Mouse (Mus musculus): ENCODE results near the gene Vkorc1l1.
A peak's percentile ranks its signal among the peaks of the same experiment; 100 is the strongest.
"Not testable (repeated sequence)": the region's sequence is repeated elsewhere in the genome, so short reads cannot be mapped to it uniquely, and the experiment has no call there.

Gene Vkorc1l1

GRCm38 (mm10) chr5:129941495-129942045 lies at the start of gene Vkorc1l1:
Vkorc1l1 (plus strand) TSS chr5:129941970.
- DNase-seq (ENCODE audit: low read depth, low spot score) = peak; percentile 100

GRCm38 (mm10) chr5:129895198-129896088 lies 46.3 kb upstream of the Vkorc1l1 start, which contains the start of gene Zbed5:
Zbed5 (plus strand) TSS chr5:129895723.
- peak; percentile 90 for DNase-seq (ENCODE audit: low read depth, low spot score)

GRCm38 (mm10) chr5:129898449-129898848 lies 43.3 kb upstream of the Vkorc1l1 start, which contains the start of gene Phkg1:
Phkg1 (minus strand) TSS chr5:129898549.
- DNase-seq (ENCODE audit: low read depth, low spot score) = no peak

DNA sequence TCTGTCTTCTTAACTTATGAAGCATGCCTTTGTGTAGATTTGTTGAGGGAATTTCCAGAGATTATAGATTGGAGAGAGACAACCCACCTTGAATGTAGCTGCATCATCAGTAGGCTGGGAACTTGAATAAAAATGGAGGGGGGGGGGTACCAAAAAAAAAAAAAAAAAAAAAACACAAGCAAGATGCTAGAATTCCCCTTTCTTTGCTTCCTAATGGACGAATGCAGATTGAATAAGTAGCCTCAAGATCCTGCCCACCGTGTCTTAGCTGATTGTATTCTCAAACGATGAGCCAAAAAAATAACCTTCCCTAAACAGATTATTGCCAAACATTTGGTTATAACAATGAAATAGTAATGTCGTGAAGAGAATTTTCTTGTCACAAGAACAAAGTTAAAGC lies 34.0 kb upstream of the Vkorc1l1 start:
- DNase-seq (ENCODE audit: low read depth, low spot score) = no peak

- DNase-seq (ENCODE audit: low read depth, low spot score) = peak; percentile 63
Observed at GRCm38 (mm10) chr5:129908242-129908965, 33.4 kb upstream of the Vkorc1l1 start, which contains the start of gene Nupr1l. Nupr1l (plus strand) TSS chr5:129908540.

GRCm38 (mm10) chr5:129909147-129909546 lies 32.6 kb upstream of the Vkorc1l1 start:
- no peak for DNase-seq (ENCODE audit: low read depth, low spot score)

DNA sequence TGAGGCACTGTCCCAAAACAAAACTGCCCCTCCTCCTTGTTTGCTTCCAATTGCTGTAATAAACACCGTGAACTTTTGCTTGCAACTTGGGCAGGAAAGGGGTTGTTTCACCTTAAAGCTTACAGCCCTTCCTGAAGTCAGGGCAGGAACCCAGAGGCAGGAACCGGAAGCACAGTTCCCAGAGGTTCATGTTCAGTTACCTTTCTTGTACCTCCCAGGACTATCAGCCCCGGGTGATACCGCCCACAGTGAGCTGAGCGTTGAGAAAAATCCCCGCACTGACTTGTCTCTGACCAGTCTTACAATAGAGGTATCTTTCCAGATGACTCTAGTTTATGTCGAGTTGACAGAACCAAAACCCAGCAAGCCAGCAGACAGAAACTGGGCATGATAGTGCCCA lies 32.2 kb upstream of the Vkorc1l1 start:
- DNase-seq (ENCODE audit: low read depth, low spot score) = no peak

DNA sequence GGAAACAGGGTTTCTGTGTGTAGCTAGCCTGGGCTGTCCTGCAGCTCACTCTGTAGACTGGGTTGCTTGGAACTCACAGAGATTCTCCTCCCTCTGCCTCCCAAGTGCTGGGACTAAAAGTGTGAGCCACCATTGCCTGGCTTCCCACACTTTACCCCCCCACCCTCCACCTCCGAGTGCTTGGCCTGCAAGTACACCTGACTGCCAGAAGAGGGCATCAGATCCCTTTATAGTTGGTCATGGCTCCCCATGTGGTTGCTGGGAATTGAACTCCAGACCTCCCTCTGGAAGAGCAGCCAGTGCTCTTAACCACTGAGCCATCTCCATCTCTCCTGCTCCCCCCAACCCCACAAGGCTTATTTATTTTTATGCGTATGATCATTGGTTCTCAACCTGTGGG lies 27.7 kb upstream of the Vkorc1l1 start:
- peak; percentile 18 for DNase-seq (ENCODE audit: low read depth, low spot score)

DNA sequence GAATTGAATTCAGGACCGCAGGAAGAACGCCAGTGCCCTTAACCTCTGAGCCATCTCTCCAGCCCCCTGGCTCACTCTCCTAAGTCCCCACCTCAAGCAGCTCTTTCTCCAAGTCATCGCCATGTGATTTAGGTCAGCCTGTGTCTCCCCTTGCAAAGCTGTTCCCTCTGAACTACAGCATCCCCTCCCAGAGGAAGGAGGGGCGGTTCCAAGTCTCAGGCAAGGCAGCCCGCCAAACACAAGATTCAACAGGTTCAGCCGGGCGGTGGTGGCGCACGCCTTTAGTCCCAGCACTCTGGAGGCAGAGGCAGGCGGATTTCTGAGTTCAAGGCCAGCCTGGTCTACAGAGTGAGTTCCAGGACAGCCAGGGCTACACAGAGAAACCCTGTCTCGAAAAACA lies 26.3 kb upstream of the Vkorc1l1 start:
- DNase-seq (ENCODE audit: low read depth, low spot score) = not testable (repeated sequence)

GRCm38 (mm10) chr5:129918065-129918651 lies 23.6 kb upstream of the Vkorc1l1 start:
- DNase-seq (ENCODE audit: low read depth, low spot score) = no peak

- no peak for DNase-seq (ENCODE audit: low read depth, low spot score)
Observed at GRCm38 (mm10) chr5:129918752-129919151, 23.0 kb upstream of the Vkorc1l1 start.

DNA sequence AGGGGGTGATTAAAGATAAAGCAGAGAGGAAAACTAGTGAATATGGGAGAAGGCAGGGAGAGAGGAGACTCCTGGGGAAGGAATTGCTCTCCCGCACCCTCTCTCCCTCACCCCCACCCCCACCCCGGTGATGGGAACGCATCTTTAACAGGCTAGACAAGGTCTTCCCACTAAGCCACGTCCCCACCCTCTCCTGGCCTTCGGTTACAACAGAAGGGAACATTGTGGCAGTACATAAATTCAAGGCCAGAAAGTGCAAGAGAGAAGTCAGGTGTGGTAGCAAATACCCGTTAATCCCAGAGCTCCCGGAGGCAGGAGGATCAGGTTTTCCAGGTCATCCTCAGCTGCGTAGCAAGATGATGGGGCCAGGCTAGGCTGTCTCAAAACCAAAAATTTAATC lies 22.4 kb upstream of the Vkorc1l1 start:
- no peak for DNase-seq (ENCODE audit: low read depth, low spot score)

GRCm38 (mm10) chr5:129921972-129922371 lies 19.8 kb upstream of the Vkorc1l1 start:
- no peak for DNase-seq (ENCODE audit: low read depth, low spot score)

GRCm38 (mm10) chr5:129924820-129925452 lies 16.8 kb upstream of the Vkorc1l1 start:
- no peak for DNase-seq (ENCODE audit: low read depth, low spot score)

DNA sequence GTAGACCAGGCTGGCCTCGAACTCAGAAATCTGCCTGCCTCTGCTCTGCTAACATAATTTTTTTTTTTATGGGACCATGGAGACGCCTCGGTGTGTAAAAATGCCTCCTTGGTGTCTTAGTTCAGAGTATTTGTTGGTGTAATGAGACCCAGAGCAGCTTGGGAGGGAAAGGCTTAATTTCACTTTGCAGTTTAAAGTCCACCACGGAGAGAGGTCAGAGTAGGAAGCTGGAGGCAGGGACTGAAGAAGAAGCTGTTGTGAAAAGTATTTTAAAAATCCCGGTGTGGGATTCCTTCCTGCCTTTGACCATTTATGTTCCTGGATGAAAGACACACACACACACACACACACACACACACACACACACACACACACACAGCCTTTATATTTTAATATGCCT lies 15.8 kb upstream of the Vkorc1l1 start:
- DNase-seq (ENCODE audit: low read depth, low spot score) = no peak

- DNase-seq (ENCODE audit: low read depth, low spot score) = no peak
Observed at GRCm38 (mm10) chr5:129929924-129930855, 11.6 kb upstream of the Vkorc1l1 start.

GRCm38 (mm10) chr5:129936941-129937340 lies 4.8 kb upstream of the Vkorc1l1 start:
- DNase-seq (ENCODE audit: low read depth, low spot score) = no peak

DNA sequence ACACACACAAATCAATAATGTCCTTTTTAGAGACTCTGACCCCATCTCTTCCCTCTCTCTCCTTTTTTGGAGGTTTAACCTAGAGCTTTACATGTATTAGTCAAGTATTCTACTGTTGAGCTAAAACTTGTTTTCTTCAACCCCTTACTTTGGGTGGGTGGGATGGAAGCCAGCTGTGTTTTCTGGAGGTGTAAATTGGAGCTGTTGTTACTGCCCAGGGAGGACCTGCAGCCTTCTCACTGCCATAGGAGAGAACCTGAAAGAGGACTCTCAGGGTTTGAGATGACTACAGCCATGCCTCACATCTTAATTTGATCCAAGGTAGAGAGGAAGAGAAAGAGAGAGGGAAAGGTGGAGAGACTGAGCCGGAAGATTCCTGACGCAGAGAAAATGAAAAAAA lies 1.5 kb upstream of the Vkorc1l1 start:
- no peak for DNase-seq (ENCODE audit: low read depth, low spot score)

- DNase-seq (ENCODE audit: low read depth, low spot score) = no peak
Observed at GRCm38 (mm10) chr5:129940736-129941494, 855 bp upstream of the Vkorc1l1 start.
